In genomic region chr4:62229448-62229847, GRCm38 (mm10) we compare ENCODE assay signal across 9 mouse cellular contexts. TPM values are rescaled to one million over a fixed set of nuclear protein-coding genes. Genes with fewer than 3 reads are reported as not detected.
DNase-seq lines count a peak whose midpoint lies in the region; ATAC-seq and TF ChIP-seq lines count a peak whose summit lies in the region.
"Had no signal": no experiment of that assay in that cellular context is flagged by ENCODE, and none has a peak within 500 bp of the region (broad histone marks: within the 10 kb centered on the region; RNA-seq: fewer than 3 reads in every experiment).

No protein-coding gene starts in this region.

- no peak for DNase-seq in heart, adult 2 months
- DNase-seq in heart, postnatal 25 days (ENCODE audit: low spot score): no peak
- DNase-seq in midbrain, postnatal 0 days (ENCODE audit: low spot score): no peak
- DNase-seq in midbrain, embryonic 14.5 days: no peak
- DNase-seq in R1 (ENCODE audit: low read depth, low spot score): peak; percentile 82
- peak; percentile 2 for DNase-seq in naive thymus-derived CD4-positive, alpha-beta T cell, adult 2 months (ENCODE audit: low read depth)
- no peak for DNase-seq in right cerebral cortex, postnatal 10 days (ENCODE audit: low spot score in 2 of 2)
- DNase-seq in testis, postnatal 10 days (ENCODE audit: low spot score): no peak

- no peak overlapping the region for H3K4me2 ChIP-seq in midbrain, postnatal 0 days (ENCODE audit: low read depth, low read length, poor library complexity, severe bottlenecking)
- H3K4me2 ChIP-seq in midbrain, embryonic 14.5 days (ENCODE audit: low read length): no peak overlapping the region

- H3K9ac ChIP-seq in heart, adult 2 months (ENCODE audit: low read depth, low read length): no peak overlapping the region
- H3K9ac ChIP-seq in midbrain, postnatal 0 days (replicated peaks; ENCODE audit: low read length, poor library complexity, severe bottlenecking): no peak overlapping the region
- no peak overlapping the region for H3K9ac ChIP-seq in midbrain, embryonic 14.5 days (replicated peaks; ENCODE audit: low read length)

- peak; percentile 70 for TF ChIP-seq CTCF in heart, adult 2 months (IDR thresholded peaks at IDR 0.05)
- peak; percentile 37; the same call in 1 of the 2 replicates for TF ChIP-seq CTCF in midbrain, postnatal 0 days (IDR thresholded peaks at IDR 0.05)

- intact Hi-C loops in heart, adult 2 months (cut with DNase I): loop anchor here (5.0 kb wide), 1 partner anchor 97 kb away; no protein-coding TSS in a partner anchor
- intact Hi-C loops in heart, postnatal 25 days (cut with DNase I): loop anchor here (5.0 kb wide), 1 partner anchor 97 kb away; no protein-coding TSS in a partner anchor

- no peaks in the 10 kb centered on the region for H3K27me3 ChIP-seq in heart, adult 2 months (ENCODE audit: control insufficient read depth, insufficient read depth, low read length)
- H3K27me3 ChIP-seq in midbrain, postnatal 0 days (ENCODE audit: insufficient read depth, low read length): no peaks in the 10 kb centered on the region
- no peaks in the 10 kb centered on the region for H3K27me3 ChIP-seq in midbrain, embryonic 14.5 days (ENCODE audit: control insufficient read depth, insufficient read depth, low read length)

- WGBS in heart, adult 2 months: 81% methylated on average over 7 of the region's 7 CpGs
- WGBS in midbrain, postnatal 0 days: 92% methylated on average over 7 of the region's 7 CpGs
- 93% methylated on average over 7 of the region's 7 CpGs for WGBS in midbrain, embryonic 14.5 days

- no peak overlapping the region for H3K4me3 ChIP-seq in heart, adult 2 months
- no peak overlapping the region for H3K4me3 ChIP-seq in midbrain, postnatal 0 days (ENCODE audit: low read depth, low read length)
- H3K4me3 ChIP-seq in midbrain, embryonic 14.5 days (replicated peaks; ENCODE audit: low read depth, low read length): no peak overlapping the region

- no peak for ATAC-seq in midbrain, postnatal 0 days (ENCODE audit: low FRiP score)
- ATAC-seq in midbrain, embryonic 14.5 days (ENCODE audit: low FRiP score, low TSS enrichment): no peak
- ATAC-seq: activated CD4-positive, CD25-positive, alpha-beta regulatory T cell, adult 4 months had no signal

- no peaks in the 10 kb centered on the region for H3K9me3 ChIP-seq in midbrain, postnatal 0 days (ENCODE audit: low read length)
- no peaks in the 10 kb centered on the region for H3K9me3 ChIP-seq in midbrain, embryonic 14.5 days (ENCODE audit: control insufficient read depth, low read length)

- TF ChIP-seq EP300 in heart, adult 2 months (IDR thresholded peaks at IDR 0.05; ENCODE audit: insufficient read depth, low read depth, low read length): no peak

- H3K79me2 ChIP-seq in heart, adult 2 months (replicated peaks; ENCODE audit: control insufficient read depth, insufficient read depth, low read length): no peaks in the 10 kb centered on the region

- H3K36me3 ChIP-seq in heart, adult 2 months (ENCODE audit: control insufficient read depth, insufficient read depth, low read length): no peaks in the 10 kb centered on the region
- H3K36me3 ChIP-seq in midbrain, postnatal 0 days (ENCODE audit: insufficient read depth, low read length): no peaks in the 10 kb centered on the region
- H3K36me3 ChIP-seq in midbrain, embryonic 14.5 days (ENCODE audit: control insufficient read depth, insufficient read depth, low read length): no peaks in the 10 kb centered on the region

- TF ChIP-seq POLR2A in heart, adult 2 months (IDR thresholded peaks at IDR 0.05; ENCODE audit: insufficient read depth, low read depth, low read length): no peak

- H3K27ac ChIP-seq in heart, adult 2 months: no peak overlapping the region
- no peak overlapping the region for H3K27ac ChIP-seq in midbrain, postnatal 0 days (ENCODE audit: low read depth, low read length)
- no peak overlapping the region for H3K27ac ChIP-seq in midbrain, embryonic 14.5 days (replicated peaks; ENCODE audit: low read depth, low read length)

- H3K4me1 ChIP-seq in heart, adult 2 months (ENCODE audit: control insufficient read depth, insufficient read depth, low read length): no peaks in the 10 kb centered on the region
- no peaks in the 10 kb centered on the region for H3K4me1 ChIP-seq in midbrain, postnatal 0 days (ENCODE audit: insufficient read depth, low read length)
- no peaks in the 10 kb centered on the region for H3K4me1 ChIP-seq in midbrain, embryonic 14.5 days (ENCODE audit: control insufficient read depth, insufficient read depth, low read length)

RNA-seq across cellular contexts. Expression of gene Zfp37, which starts 1.4 kb away (rescaled TPM):
- 1 to 10 TPM; 1.5 to 2.0 TPM for total RNA-seq in heart, adult 2 months (2021)
- 0.25 and 0.88 TPM in 2 replicates for polyA plus RNA-seq in heart, adult 2 months (2012; rRNA removed)
- total RNA-seq in heart, postnatal 25 days (2021): 1 to 10 TPM; 1.7 to 2.1 TPM
- total RNA-seq in midbrain, postnatal 0 days (2014; rRNA removed): 25.1 and 30.3 TPM in 2 replicates
- polyA plus RNA-seq in midbrain, postnatal 0 days (2015; fragmentation: Nextera tagmentation; extraction: Ambion mirVana): 18.9 and 20.5 TPM in 2 replicates
- 35.8 and 39.2 TPM in 2 replicates for polyA plus RNA-seq in midbrain, embryonic 14.5 days (2014; fragmentation: Nextera tagmentation; extraction: Ambion mirVana)
- polyA plus RNA-seq: activated CD4-positive, CD25-positive, alpha-beta regulatory T cell, adult 4 months had no signal

RNA-seq across cellular contexts. Expression of gene Slc31a2, which starts 32.9 kb away (rescaled TPM):
- total RNA-seq in heart, adult 2 months (2021): 10 to 100 TPM; 19.9 to 22.9 TPM
- 19.1 and 27.8 TPM in 2 replicates for polyA plus RNA-seq in heart, adult 2 months (2012; rRNA removed)
- total RNA-seq in heart, postnatal 25 days (2021): 10 to 100 TPM; 19.9 to 22.6 TPM
- 18.0 and 23.8 TPM in 2 replicates for total RNA-seq in midbrain, postnatal 0 days (2014; rRNA removed)
- 12.0 and 13.2 TPM in 2 replicates for polyA plus RNA-seq in midbrain, postnatal 0 days (2015; fragmentation: Nextera tagmentation; extraction: Ambion mirVana)
- 9.2 and 10.2 TPM in 2 replicates for polyA plus RNA-seq in midbrain, embryonic 14.5 days (2014; fragmentation: Nextera tagmentation; extraction: Ambion mirVana)

Comparison
In these comparisons a context has a peak if more than half of its experiments do, and no peak if none do; other contexts are left out.
1. DNase-seq: peak in R1 (single experiment) and naive thymus-derived CD4-positive, alpha-beta T cell, adult 2 months (single experiment); none in heart, adult 2 months (0 of 2), heart, postnatal 25 days (single experiment), midbrain, postnatal 0 days (single experiment), midbrain, embryonic 14.5 days (single experiment), right cerebral cortex, postnatal 10 days (0 of 2) and testis, postnatal 10 days (single experiment).